Mouse (Mus musculus) ES-E14 (cell line): ENCODE data around the gene Eci2. TPM values are rescaled to one million over a fixed set of nuclear protein-coding genes. Genes with fewer than 3 reads are reported as not detected.
"Not testable (repeated sequence)": the region's sequence is repeated elsewhere in the genome, so short reads cannot be mapped to it uniquely, and the experiment has no call there.

Source experiments
- DNase-seq: peaks from one replicate; pipeline ENCODE4 v3.0.0-alpha.2; 2013; ENCODE audit warnings: low read depth, low spot score
- H3K27ac ChIP-seq: 2 replicates; pipeline ENCODE4 v1.5.1; 2012; ENCODE audit warnings: low read depth, mild to moderate bottlenecking, low read length, moderate library complexity, mixed read lengths; ENCODE audit not compliant: poor library complexity, insufficient read depth, severe bottlenecking
- H3K36me3 ChIP-seq: 2 replicates; pipeline ENCODE4 v1.6.1; 2012; ENCODE audit warnings: mild to moderate bottlenecking, low read length, moderate library complexity, mixed read lengths; ENCODE audit not compliant: control insufficient read depth, poor library complexity, insufficient read depth, severe bottlenecking
- H3K4me1 ChIP-seq, 2 experiments: fragments of 150-350 bp in 1 of 2; sonication (generic) in 1 of 2; 2 replicates each; pipeline ENCODE4 v1.6.1; 2012; ENCODE audit warnings: low read length in 2 of 2, mild to moderate bottlenecking in 1 of 2, mixed read lengths in 1 of 2; ENCODE audit not compliant: control insufficient read depth in 2 of 2, insufficient read depth in 2 of 2, poor library complexity in 1 of 2
- H3K4me3 ChIP-seq, 2 experiments: fragments of 150-350 bp in 1 of 2; sonication (generic) in 1 of 2; 2 replicates each; pipeline ENCODE4 v1.5.1; 2012; ENCODE audit warnings: low read length in 2 of 2, low read depth in 1 of 2, mild to moderate bottlenecking in 1 of 2, mixed read lengths in 1 of 2; ENCODE audit not compliant: insufficient read depth in 1 of 2, poor library complexity in 1 of 2, severe bottlenecking in 1 of 2
- H3K9ac ChIP-seq: 2 replicates; pipeline ENCODE4 v1.6.1; 2012; ENCODE audit warnings: low read depth, mild to moderate bottlenecking, low read length, mixed read lengths; ENCODE audit not compliant: poor library complexity, insufficient read depth, severe bottlenecking
- H3K9me3 ChIP-seq: fragments of 150-350 bp; sonication (generic); 2 replicates; pipeline ENCODE4 v1.6.1; 2012; ENCODE audit warnings: low read depth, mild to moderate bottlenecking, low read length; ENCODE audit not compliant: control insufficient read depth, insufficient read depth
- CHD2 ChIP-seq: IDR thresholded peaks from 2 replicates; pipeline ENCODE4 v1.6.1; 2014; ENCODE audit warnings: mild to moderate bottlenecking, low read depth, low read length, inconsistent platforms
- HCFC1 ChIP-seq: IDR thresholded peaks from 2 replicates; pipeline ENCODE4 v1.6.1; 2012; ENCODE audit warnings: low read length, inconsistent platforms, borderline replicate concordance; ENCODE audit not compliant: insufficient read depth
- MAFK ChIP-seq: IDR thresholded peaks from 2 replicates; pipeline ENCODE4 v1.6.1; 2014; ENCODE audit warnings: mild to moderate bottlenecking, low read depth, low read length, inconsistent platforms; ENCODE audit not compliant: insufficient read depth
- ZC3H11A ChIP-seq: IDR thresholded peaks from 2 replicates; pipeline ENCODE4 v1.6.1; 2012; ENCODE audit warnings: low read depth, mild to moderate bottlenecking, inconsistent platforms, low read length, borderline replicate concordance
- ZNF384 ChIP-seq: IDR thresholded peaks from 2 replicates; pipeline ENCODE4 v1.6.1; 2012; ENCODE audit warnings: low read depth, low read length, inconsistent platforms
- in situ Hi-C, 2 experiments: fragments of 600-800 bp; cut with MboI; formaldehyde crosslinking; loops; one replicate each; pipeline ENCODE4 v1.15.1; 2025; ENCODE audit warnings: low sequenced_read_pairs in 2 of 2, inconsistent platforms in 1 of 2; ENCODE audit not compliant: unreplicated experiment in 2 of 2
- total RNA-seq: library from RNA; depleted of rRNA; stranded (reverse); fragments of 300-350 nt; gene quantifications from 2 replicates; pipeline ENCODE4 v1.2.3, GENCODE M21; 2012

Eci2 gene
- total RNA-seq, 1 experiment: 36.7 TPM

GRCm38 (mm10) chr13:34964419-34964818, 62.5 kb downstream of the Eci2 start:
- DNase-seq: no peak
- peaks cover 8 to 9% of the 10 kb centered on the region in 2 experiments; a peak in 2 of 4 replicates for H3K4me1 ChIP-seq
- no peaks in the 10 kb centered on the region for H3K36me3 ChIP-seq
- H3K27ac ChIP-seq: no peak overlapping the region
- no peak overlapping the region for H3K9ac ChIP-seq
- in situ Hi-C loops: no loop called here
- TF ChIP-seq MAFK (no peak), ZC3H11A (no peak), HCFC1 (no peak), CHD2 (no peak)
- H3K9me3 ChIP-seq: no peaks in the 10 kb centered on the region
- peak overlapping the region in 1 of 2 experiments; percentile 64; a peak in 1 of 4 replicates for H3K4me3 ChIP-seq

DNA sequence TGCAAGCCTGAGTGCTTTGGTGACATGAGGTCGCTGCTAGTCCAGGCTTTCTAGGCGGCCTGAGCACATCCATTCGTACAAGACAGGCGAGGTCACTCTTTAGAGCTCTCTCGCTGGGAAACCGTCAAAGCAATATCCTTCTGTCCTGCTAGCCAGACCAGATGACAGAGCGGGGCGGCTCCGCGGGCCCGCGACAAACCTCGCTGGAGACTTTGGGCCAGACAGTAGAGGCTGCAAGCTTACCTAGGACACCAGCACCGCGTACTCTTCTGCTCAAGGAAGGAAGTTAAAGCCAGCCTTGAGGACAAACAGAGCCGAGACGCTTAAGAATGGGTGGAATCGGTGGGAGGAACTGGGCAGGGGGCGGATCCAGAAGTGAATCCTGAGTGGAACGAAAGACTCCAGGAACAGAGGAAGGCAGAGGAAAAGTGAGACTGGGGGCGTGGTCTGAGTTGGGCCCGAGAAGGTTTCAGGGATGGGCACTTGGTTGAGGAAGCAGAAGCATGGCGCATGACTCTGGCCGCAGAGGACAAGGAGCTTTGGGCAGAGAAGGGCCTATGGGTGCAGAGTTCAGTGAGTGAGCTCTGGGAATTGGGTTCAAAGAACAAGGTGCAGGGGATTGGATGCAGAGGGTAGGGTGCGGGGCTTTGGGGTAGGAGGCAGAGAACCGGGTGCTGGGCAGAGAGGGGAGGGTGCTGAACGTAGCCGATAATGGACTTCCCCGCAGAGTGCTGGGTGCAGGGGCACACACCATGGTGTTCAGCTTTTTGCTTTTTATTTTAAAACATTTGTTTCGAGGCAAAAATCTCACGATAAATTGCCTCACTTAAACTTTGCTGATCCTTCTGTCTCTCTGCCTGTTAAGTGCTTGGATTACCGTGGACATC, 63.1 kb downstream of the Eci2 start, which contains the start of gene Eci3:
Gene Eci3 (minus strand): TSS at position 300 of the 887 bp plus-strand sequence.
- Histone ChIP-seq H3K36me3 (no peaks in the 10 kb centered on the region), H3K4me3 (peak within 1 kb of the TSS; percentile 41 to 64), H3K9me3 (no peaks in the 10 kb centered on the region), H3K27ac (no peak within 1 kb of the TSS), H3K9ac (no peak within 1 kb of the TSS; the same call in 1 of the 2 replicates), H3K4me1 (peaks cover 8 to 11% of the 10 kb centered on the region in 2 experiments; a peak in 2 of 4 replicates)
- in situ Hi-C loops: no loop called here
- DNase-seq: peak; percentile 38
- no peak for TF ChIP-seq HCFC1
- TF ChIP-seq ZC3H11A: no peak
- TF ChIP-seq MAFK: no peak
- TF ChIP-seq ZNF384: no peak
- no peak for TF ChIP-seq CHD2

DNA sequence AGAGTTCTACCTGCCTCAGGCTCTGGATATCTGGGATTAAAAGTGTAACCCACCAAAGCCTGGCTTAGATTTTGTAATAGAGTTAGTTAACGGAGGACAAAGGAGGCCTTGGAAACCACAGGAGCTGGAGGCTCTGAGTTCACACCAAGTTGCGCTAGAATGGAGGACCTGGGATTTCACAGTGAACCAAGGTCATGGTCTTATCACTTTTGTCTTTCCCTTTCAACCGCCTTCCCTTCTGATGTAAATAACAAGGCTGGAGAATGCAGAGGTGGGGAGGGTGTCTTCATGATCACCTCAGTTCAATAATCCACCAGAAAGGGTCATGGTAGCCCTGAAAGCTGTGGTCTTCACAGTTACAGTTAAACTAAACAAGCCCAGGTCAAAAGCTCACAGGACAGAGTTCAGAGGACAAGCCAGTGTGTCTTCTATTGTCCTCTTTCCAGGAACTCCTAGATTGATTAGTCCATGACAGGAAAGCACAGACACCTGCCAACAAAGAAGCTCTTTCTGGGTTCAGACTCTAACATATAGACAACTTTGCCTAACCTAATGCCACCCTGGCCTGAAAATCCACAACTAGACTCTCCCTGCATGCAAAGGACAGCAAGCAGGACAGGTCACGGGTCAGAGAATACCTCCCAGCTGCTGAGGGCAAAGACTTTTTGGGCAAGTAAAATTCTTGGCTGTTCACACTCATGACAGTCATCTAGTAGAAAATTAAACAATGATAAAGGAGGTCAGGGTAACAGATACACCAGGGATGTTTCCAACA, 65.7 kb downstream of the Eci2 start:
- no peaks in the 10 kb centered on the region for H3K9me3 ChIP-seq
- in situ Hi-C loops: no loop called here
- no peak overlapping the region for H3K4me3 ChIP-seq
- TF ChIP-seq ZC3H11A: no peak
- TF ChIP-seq CHD2: no peak
- no peak for TF ChIP-seq ZNF384
- TF ChIP-seq MAFK: no peak
- no peak for TF ChIP-seq HCFC1
- H3K4me1 ChIP-seq: peaks cover 8 to 12% of the 10 kb centered on the region in 2 experiments; a peak in 2 of 4 replicates
- H3K36me3 ChIP-seq: no peaks in the 10 kb centered on the region
- H3K9ac ChIP-seq: no peak overlapping the region
- H3K27ac ChIP-seq: no peak overlapping the region
- no peak for DNase-seq

DNA sequence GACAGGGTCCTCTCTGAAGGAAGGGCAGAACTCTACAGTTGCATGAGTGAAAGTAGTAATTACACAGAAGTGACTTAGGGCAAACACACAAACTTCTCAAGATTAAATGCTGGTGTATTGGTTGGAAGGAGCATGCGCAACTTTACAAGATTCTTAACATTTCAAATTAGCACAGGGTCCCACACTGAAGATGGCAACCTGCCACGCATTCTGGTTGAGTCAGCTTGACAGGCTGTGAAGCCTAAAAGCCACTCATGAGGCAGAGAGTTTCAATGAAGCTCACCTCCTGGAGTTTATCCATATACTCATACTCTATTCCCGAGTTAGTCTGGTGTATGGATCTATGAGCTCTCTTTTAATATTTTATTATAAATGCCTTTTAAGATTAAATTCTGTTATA, 68.7 kb downstream of the Eci2 start:
- H3K9me3 ChIP-seq, H3K36me3 ChIP-seq, H3K4me1 ChIP-seq, H3K27ac ChIP-seq, H3K9ac ChIP-seq, H3K4me3 ChIP-seq, DNase-seq, in situ Hi-C loops: not testable (repeated sequence)
